Mouse (Mus musculus): ENCODE measurements around the gene Vmn1r12. TPM values are rescaled to one million over a fixed set of nuclear protein-coding genes. Genes with fewer than 3 reads are reported as not detected.
"Not testable (repeated sequence)": the region's sequence is repeated elsewhere in the genome, so short reads cannot be mapped to it uniquely, and the experiment has no call there.

Gene Vmn1r12
- polyA plus RNA-seq (2015; fragmentation: Nextera tagmentation; extraction: Ambion mirVana), result not detected in 2 replicates

GRCm38 (mm10) chr6:57156619-57157018, at the start of gene Vmn1r12:
Gene Vmn1r12 (plus strand): TSS chr6:57156919.
- 74% methylated on average over 2 of the region's 2 CpGs for WGBS
- no peak within 1 kb of the TSS for H3K4me3 ChIP-seq (replicated peaks; ENCODE audit: low read length)
- no peak for ATAC-seq (ENCODE audit: insufficient read depth, low FRiP score)

GRCm38 (mm10) chr6:57109154-57109553, 47.6 kb upstream of the Vmn1r12 start, which contains the start of gene Vmn1r10:
Gene Vmn1r10 (plus strand): TSS chr6:57109454.
- WGBS, result 86% methylated on average over 3 of the region's 3 CpGs
- no peak for ATAC-seq (ENCODE audit: insufficient read depth, low FRiP score)

More at GRCm38 (mm10) chr6:57156619-57157018, at the start of gene Vmn1r12:
- Histone ChIP-seq H3K27ac (ENCODE audit: low read length) (no peak within 1 kb of the TSS), H3K4me1 (ENCODE audit: control insufficient read depth, insufficient read depth, low read length) (no peaks in the 10 kb centered on the region), H3K9me3 (replicated peaks; ENCODE audit: control insufficient read depth, low read length) (no peaks in the 10 kb centered on the region), H3K4me2 (ENCODE audit: low read depth, low read length) (no peak within 1 kb of the TSS), H3K9ac (ENCODE audit: low read length) (no peak within 1 kb of the TSS), H3K27me3 (ENCODE audit: control insufficient read depth, insufficient read depth, low read length) (no peaks in the 10 kb centered on the region), H3K36me3 (ENCODE audit: control insufficient read depth, insufficient read depth, low read length) (no peaks in the 10 kb centered on the region)

DNA sequence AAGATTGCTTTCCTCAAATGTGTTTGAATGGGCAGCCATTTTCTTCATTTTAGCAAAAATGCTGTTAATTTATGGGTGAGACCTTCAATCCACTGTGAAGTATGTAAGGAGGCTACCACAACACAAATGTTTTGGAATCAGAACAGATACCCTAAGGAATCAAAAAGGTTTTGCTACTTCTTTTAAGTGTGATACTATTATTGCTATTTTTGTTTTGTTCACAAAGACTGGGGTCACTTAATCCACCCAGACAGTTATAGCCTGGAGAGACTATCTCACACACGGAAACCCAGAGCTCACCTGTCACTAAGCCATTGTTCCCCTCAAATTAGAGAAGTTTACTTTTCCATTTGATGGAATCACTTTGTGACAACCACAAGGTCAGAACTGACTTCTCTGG, 23.6 kb upstream of the Vmn1r12 start, which contains the start of gene Vmn1r11:
Vmn1r11 (plus strand) TSS at position 301 of the 400 bp plus-strand sequence.
- Histone ChIP-seq H3K4me3 (replicated peaks; ENCODE audit: low read length) (no peak within 1 kb of the TSS), H3K4me1 (ENCODE audit: control insufficient read depth, insufficient read depth, low read length) (no peaks in the 10 kb centered on the region), H3K36me3 (ENCODE audit: control insufficient read depth, insufficient read depth, low read length) (no peaks in the 10 kb centered on the region), H3K27me3 (ENCODE audit: control insufficient read depth, insufficient read depth, low read length) (no peaks in the 10 kb centered on the region), H3K9me3 (replicated peaks; ENCODE audit: control insufficient read depth, low read length) (no peaks in the 10 kb centered on the region), H3K9ac (ENCODE audit: low read length) (no peak within 1 kb of the TSS), H3K4me2 (ENCODE audit: low read depth, low read length) (no peak within 1 kb of the TSS), H3K27ac (ENCODE audit: low read length) (no peak within 1 kb of the TSS)
- WGBS, result 67% methylated on average over 1 of the region's 1 CpGs
- ATAC-seq (ENCODE audit: insufficient read depth, low FRiP score), result no peak

More at GRCm38 (mm10) chr6:57109154-57109553, 47.6 kb upstream of the Vmn1r12 start, which contains the start of gene Vmn1r10:
- Histone ChIP-seq H3K27ac (ENCODE audit: low read length) (no peak within 1 kb of the TSS), H3K4me3 (replicated peaks; ENCODE audit: low read length) (no peak within 1 kb of the TSS), H3K4me1 (ENCODE audit: control insufficient read depth, insufficient read depth, low read length) (no peaks in the 10 kb centered on the region), H3K9me3 (replicated peaks; ENCODE audit: control insufficient read depth, low read length) (no peaks in the 10 kb centered on the region), H3K27me3 (ENCODE audit: control insufficient read depth, insufficient read depth, low read length) (no peaks in the 10 kb centered on the region), H3K9ac (ENCODE audit: low read length) (no peak within 1 kb of the TSS), H3K4me2 (ENCODE audit: low read depth, low read length) (no peak within 1 kb of the TSS), H3K36me3 (ENCODE audit: control insufficient read depth, insufficient read depth, low read length) (no peaks in the 10 kb centered on the region)

DNA sequence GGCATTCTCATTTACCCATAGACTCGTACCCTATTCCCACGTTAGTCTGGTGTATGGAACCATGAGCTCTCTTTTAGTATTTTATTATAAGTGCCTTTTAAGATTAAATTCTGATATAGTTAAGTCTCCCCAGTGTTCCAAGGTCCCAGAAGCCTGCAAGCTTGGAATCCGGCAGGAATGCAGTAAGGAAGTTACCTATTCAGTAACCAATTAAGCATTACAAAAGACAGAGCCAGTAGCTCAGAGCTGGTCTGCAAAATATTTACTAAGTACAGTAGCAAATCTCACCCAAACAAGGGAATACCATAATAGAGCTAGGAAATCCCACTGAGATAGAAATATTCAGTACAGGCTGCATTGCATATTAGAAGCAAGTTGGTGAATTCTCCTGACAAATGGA, 33.3 kb downstream of the Vmn1r12 start:
- not testable (repeated sequence) for H3K4me1 ChIP-seq (ENCODE audit: control insufficient read depth, insufficient read depth, low read length); H3K27ac ChIP-seq (ENCODE audit: low read length); H3K27me3 ChIP-seq (ENCODE audit: control insufficient read depth, insufficient read depth, low read length); ATAC-seq (ENCODE audit: insufficient read depth, low FRiP score); H3K9me3 ChIP-seq (replicated peaks; ENCODE audit: control insufficient read depth, low read length); H3K4me2 ChIP-seq (ENCODE audit: low read depth, low read length); H3K4me3 ChIP-seq (replicated peaks; ENCODE audit: low read length); H3K9ac ChIP-seq (ENCODE audit: low read length); H3K36me3 ChIP-seq (ENCODE audit: control insufficient read depth, insufficient read depth, low read length)
- 56% methylated on average over 3 of the region's 3 CpGs for WGBS

DNA sequence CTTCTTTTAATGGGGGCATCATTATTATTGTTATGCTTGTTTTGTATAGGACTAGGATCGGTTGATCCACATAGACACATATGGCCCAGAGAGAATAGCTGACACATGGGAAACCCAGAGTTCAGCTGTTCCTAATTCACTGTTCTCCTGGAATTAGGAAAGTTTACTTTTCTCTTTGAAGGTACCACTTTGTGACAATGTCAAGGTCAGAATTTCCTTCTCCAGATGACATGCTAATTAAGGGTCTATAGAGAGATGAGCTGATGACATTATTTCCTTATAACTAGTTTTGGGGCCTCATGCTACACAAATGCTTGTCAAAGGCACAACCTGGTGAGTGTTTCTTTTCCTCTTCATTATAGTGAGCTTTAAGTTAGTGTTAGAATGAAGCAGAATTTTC, 46.3 kb downstream of the Vmn1r12 start, which contains the start of gene Vmn1r13:
Vmn1r13 (plus strand) TSS at position 301 of the 400 bp plus-strand sequence.
- 85% methylated on average over 1 of the region's 1 CpGs for WGBS
- H3K36me3 ChIP-seq (ENCODE audit: control insufficient read depth, insufficient read depth, low read length); H3K27me3 ChIP-seq (ENCODE audit: control insufficient read depth, insufficient read depth, low read length); ATAC-seq (ENCODE audit: insufficient read depth, low FRiP score); H3K4me3 ChIP-seq (replicated peaks; ENCODE audit: low read length); H3K4me2 ChIP-seq (ENCODE audit: low read depth, low read length); H3K4me1 ChIP-seq (ENCODE audit: control insufficient read depth, insufficient read depth, low read length); H3K9me3 ChIP-seq (replicated peaks; ENCODE audit: control insufficient read depth, low read length); H3K27ac ChIP-seq (ENCODE audit: low read length); H3K9ac ChIP-seq (ENCODE audit: low read length): not testable (repeated sequence)

Other genes with a start within 250 kb of the Vmn1r12 start
- 72.2 and 77.4 TPM in 2 replicates for gene Nt5c3, start 233.0 kb upstream of the Vmn1r12 start, polyA plus RNA-seq (2015; fragmentation: Nextera tagmentation; extraction: Ambion mirVana)
- 0.11 and 0.21 TPM in 2 replicates for gene Vmn1r4, start 232.9 kb upstream of the Vmn1r12 start, polyA plus RNA-seq (2015; fragmentation: Nextera tagmentation; extraction: Ambion mirVana)
- gene Vmn1r5, start 186.6 kb upstream of the Vmn1r12 start, polyA plus RNA-seq (2015; fragmentation: Nextera tagmentation; extraction: Ambion mirVana), result not detected in 2 replicates
- gene Vmn1r6, start 159.7 kb upstream of the Vmn1r12 start, polyA plus RNA-seq (2015; fragmentation: Nextera tagmentation; extraction: Ambion mirVana), result not detected in 2 replicates
- not detected in 2 replicates for gene Vmn1r7, start 131.6 kb upstream of the Vmn1r12 start, polyA plus RNA-seq (2015; fragmentation: Nextera tagmentation; extraction: Ambion mirVana)
- gene Vmn1r8, start 124.6 kb upstream of the Vmn1r12 start, polyA plus RNA-seq (2015; fragmentation: Nextera tagmentation; extraction: Ambion mirVana), result not detected in 2 replicates
- not detected in 2 replicates for gene Vmn1r9, start 90.1 kb upstream of the Vmn1r12 start, polyA plus RNA-seq (2015; fragmentation: Nextera tagmentation; extraction: Ambion mirVana)
- gene Vmn1r10, start 47.5 kb upstream of the Vmn1r12 start, polyA plus RNA-seq (2015; fragmentation: Nextera tagmentation; extraction: Ambion mirVana), result not detected in 2 replicates
- not detected in 2 replicates for gene Vmn1r11, start 23.5 kb upstream of the Vmn1r12 start, polyA plus RNA-seq (2015; fragmentation: Nextera tagmentation; extraction: Ambion mirVana)
- not detected in 2 replicates for gene Vmn1r13, start 46.4 kb downstream of the Vmn1r12 start, polyA plus RNA-seq (2015; fragmentation: Nextera tagmentation; extraction: Ambion mirVana)
- gene Vmn1r14, start 74.8 kb downstream of the Vmn1r12 start, polyA plus RNA-seq (2015; fragmentation: Nextera tagmentation; extraction: Ambion mirVana), result not detected in 2 replicates
- gene Vmn1r15, start 101.0 kb downstream of the Vmn1r12 start, polyA plus RNA-seq (2015; fragmentation: Nextera tagmentation; extraction: Ambion mirVana), result not detected in 2 replicates
- gene Vmn1r16, start 172.6 kb downstream of the Vmn1r12 start, polyA plus RNA-seq (2015; fragmentation: Nextera tagmentation; extraction: Ambion mirVana), result not detected in 2 replicates
- gene Vmn1r17, start 206.8 kb downstream of the Vmn1r12 start, polyA plus RNA-seq (2015; fragmentation: Nextera tagmentation; extraction: Ambion mirVana), result not detected in 2 replicates
- gene Vmn1r18, start 238.9 kb downstream of the Vmn1r12 start, polyA plus RNA-seq (2015; fragmentation: Nextera tagmentation; extraction: Ambion mirVana), result not detected in 2 replicates
- gene Vmn1r19, start 246.9 kb downstream of the Vmn1r12 start, polyA plus RNA-seq (2015; fragmentation: Nextera tagmentation; extraction: Ambion mirVana), result not detected in 2 replicates